Mouse (Mus musculus) erythroid progenitor cell, adult 5-6 weeks (primary cell): ENCODE data around the gene Tigd3. TPM values are rescaled to one million over a fixed set of nuclear protein-coding genes. Genes with fewer than 3 reads are reported as not detected.
"Not testable (repeated sequence)": the region's sequence is repeated elsewhere in the genome, so short reads cannot be mapped to it uniquely, and the experiment has no call there.

Experiments
- ATAC-seq: replicated peaks from 2 replicates; pipeline ENCODE4 v1.8.0; 2016; ENCODE audit warnings: moderate number of reproducible peaks, mild to moderate bottlenecking, moderate TSS enrichment, inconsistent platforms; ENCODE audit not compliant: poor library complexity, low FRiP score, severe bottlenecking
- total RNA-seq, 2 experiments: library from RNA; stranded (forward) in 1 of 2; stranded (reverse) in 1 of 2; fragments of 150-400 nt in 1 of 2; fragments of 186-747, 209-891 nt in 1 of 2; gene quantifications; 2 replicates each; pipeline versions ENCODE4 v1.2.3 to v1.2.4; 2015 to 2017; ENCODE audit warnings: low replicate concordance in 2 of 2

The Tigd3 gene
- total RNA-seq, 2 experiments from 2014 or later, result 3.8 to 8.2 TPM

DNA sequence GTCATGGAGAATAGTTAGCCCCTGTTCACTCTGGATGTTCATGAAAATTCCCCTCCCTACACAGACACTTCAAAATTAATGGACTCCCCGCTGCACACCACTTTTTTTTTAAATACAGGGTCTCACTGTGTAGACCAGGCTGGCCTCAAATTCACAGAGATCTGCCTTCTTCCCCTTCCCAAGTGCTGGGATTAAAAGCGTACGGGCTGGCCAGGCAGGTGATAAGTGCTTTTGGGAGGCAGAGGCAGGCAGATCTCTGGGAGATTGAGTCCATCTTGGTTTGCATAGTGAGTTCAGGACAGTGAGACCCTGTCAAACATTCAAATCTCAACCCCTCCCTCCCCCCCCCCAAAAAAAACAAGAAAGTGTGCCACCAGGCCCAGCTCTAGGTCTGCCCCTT, 29.0 kb upstream of the Tigd3 start:
- no peak for ATAC-seq

DNA sequence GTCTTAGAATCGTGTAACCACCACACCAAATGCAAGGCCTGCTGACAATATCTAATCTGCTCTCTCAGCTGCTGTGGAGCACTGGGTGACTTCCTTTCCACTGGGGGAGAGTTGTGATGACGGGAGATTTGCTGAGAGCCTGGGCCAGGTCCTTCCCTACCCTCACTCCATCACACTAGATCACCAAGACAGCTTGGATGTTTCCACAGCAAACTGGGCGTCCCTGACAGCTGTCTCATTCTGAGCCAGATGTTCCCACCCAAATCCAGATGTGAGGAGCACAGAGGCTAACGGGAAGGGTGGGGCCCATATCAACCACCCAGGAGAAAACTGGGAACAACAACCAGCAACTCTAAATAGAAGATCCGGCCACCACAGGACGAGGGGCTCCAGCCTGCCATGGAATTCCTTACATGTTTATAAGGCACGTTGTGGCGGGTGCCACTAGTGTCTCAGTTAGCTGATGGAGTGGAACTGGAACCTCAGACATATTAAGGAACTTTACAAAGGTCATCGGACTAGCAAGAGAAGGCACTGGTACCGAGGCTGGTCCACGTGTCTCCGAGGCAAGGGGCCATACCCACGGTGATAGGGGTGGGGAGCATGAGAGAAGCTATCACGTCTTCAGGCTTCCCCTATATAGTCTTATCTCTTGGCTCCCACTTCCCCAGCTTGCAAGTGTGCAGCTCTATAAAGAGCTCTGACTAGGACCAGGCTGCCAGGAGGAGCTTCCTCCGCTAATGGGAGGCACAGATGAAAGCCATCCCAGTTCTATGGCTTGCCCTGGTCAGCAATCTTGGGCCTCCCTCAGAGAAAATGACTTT, 28.4 kb upstream of the Tigd3 start:
- ATAC-seq, result peak; percentile 50

DNA sequence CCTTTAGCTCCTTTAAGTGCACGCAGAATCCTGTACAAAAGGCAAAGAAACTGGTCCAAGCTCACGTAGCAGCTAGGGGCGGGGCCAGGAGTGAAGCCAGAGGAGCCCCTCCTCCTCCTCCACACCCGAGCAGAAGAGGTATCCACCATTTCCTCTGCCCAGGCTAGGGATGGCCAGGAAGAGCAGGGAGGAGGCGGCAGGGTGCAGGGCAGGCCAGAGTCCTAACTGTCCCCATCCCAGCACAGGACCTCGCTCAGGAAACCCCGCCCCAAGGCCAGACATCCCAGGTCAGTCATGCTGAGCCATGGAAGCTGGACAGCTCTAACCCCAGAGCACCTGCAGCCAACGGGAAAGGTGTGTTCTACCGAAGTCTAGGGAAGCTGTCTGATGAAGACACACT, 27.8 kb upstream of the Tigd3 start:
- peak; percentile 25; the same call in 1 of the 2 replicates for ATAC-seq

DNA sequence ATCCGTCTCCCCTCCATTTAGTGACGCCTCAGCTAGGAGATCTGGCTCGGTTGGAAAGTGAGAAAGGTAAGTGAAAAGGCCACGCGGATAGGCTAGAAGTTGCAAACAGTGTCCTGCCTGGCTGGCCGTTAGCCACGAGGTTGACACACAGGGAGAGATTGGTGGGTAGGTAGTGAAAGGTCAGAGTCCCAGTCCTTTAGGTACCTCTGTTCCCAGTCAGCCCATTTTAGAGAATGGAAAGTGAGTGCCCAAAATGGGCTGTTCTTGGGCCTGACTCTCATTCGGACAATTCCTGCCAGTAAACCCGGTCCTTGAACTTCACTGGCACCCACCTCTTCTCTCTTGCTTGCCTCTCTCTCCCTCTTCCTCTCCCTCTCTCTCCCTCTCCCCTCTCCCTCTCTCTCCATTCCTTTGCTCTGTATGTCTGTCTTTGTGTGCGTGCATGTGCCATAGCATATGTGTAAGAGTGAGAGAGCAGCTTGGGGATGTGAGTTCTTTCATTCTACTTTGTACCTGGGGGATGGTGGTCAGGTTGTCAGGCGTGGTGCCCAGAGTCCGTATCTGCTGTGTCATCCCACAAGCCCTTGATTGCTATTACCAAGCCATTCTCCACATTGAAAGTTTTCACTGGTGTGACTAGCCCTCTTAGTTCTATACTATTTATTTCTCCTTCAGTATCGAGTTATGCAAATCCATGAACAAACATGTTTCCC, 19.2 kb upstream of the Tigd3 start, which contains the start of gene Dpf2:
Dpf2 (minus strand) TSS at position 4 of the 713 bp plus-strand sequence.
- ATAC-seq, result peak; percentile 73

DNA sequence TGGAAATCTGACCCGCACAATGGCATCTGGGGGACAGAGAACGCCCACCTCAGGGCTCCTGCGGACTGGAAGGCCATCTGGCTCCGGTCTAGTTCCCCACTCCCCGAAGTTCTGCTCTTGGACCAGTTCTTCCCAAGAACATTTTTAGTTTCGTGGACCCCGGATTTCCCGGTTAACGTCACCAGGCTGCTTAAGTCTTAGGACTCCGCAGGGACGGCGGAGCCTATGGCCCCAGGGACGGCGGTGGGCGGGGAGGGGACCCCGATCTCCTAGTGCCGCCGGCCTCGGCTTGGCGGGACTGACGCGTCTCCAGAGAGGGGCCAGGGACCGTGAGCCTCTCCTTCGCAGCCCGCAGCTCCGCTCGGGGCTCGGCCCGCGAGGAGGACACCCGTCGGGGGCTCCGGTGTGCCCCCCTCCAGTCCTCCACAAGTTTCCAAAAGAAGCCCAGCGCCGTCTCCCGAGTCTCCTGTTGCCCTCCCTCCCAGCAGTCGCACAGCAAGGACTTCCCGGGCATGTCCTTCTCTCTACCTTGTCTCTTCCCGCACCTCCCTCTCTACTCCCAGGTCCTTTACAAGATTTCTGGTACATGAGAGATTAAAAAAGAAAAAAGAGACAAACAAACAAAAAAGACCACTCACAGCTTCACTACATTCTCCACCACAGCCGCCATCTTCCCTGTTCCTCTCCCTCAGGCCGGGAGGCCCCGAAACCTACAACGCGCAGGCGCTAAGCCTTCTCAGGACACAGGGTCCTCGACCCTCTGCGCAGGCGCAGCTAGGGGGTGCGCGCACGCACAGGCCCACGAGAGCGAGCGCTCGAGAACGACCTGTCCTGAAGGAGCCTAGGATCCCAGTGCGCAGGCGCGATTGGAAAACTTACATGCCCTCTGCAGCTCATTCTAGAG, 18.4 kb upstream of the Tigd3 start:
- peak; percentile 92 for ATAC-seq

DNA sequence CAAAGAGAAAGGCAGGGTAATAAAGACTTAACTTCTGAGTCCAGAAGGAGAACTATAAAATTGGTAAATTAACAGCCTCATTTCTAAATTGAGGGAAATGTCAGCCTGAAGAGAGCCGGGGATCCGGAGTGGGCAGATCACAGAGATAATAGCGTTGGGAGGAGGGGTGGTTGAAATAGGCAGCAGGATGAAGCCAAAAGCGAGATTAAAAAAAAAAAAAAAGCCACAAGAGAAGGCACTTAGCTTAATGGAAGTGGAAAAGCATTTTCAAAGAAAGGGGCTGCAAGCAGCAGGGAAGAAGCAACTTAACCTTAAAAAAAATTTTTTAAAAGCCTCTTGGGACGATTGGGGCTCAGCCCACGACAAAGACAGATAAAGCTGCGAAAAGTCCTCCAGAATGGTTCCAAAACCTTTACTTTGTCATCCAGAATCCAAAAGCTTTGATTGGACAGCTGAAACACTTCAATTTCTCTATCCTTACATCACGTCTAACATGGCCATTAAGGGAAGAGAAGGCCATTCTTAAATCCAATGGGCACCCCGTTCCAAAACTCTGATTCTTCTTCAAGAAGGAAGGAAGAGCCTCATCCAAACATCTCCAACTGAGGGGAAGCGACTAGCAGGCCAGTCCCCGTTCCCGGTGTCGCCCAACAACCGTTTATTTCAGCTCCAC, 17.6 kb upstream of the Tigd3 start:
- ATAC-seq, result 0 out of 2 replicates have a peak, but pooled peaks have one; percentile 6

DNA sequence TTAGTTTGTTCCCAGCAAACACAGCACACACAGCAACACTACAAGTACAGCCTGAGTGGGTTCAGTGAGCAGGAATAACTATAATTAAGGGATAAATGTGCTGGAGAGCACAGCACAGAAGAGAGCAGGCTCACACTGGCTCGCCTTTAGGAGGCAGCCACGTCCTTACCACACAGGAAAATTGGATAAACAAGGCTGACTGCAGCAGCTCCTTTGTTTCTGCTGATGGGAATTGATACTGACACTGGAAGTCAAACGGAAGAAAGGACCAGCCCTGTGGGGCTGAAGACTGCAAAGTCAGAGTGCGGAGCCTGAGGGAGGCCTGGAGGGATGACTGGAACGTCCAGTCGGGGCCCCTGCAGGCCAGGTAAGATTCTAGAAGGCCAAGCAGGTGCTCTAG, 16.3 kb upstream of the Tigd3 start:
- no peak for ATAC-seq

DNA sequence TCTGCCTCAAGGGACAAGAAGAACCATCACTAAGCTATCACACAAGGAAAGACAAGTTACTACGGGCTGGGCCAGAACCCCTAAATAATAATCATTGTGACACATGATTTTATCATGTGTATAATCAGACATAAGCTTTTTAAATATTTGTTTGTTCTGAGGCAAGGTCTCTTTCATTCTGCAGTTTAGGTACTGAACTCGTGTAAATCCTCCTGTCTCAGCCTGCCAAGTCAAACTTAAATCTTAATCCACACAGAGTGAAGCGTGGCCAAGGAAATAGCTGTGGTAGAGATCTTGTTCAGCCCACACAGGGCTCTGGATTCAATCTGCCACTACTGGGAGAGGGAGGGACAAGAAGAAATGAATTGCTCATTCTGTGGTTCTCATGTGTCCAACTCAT, 13.3 kb upstream of the Tigd3 start:
- ATAC-seq, result no peak

DNA sequence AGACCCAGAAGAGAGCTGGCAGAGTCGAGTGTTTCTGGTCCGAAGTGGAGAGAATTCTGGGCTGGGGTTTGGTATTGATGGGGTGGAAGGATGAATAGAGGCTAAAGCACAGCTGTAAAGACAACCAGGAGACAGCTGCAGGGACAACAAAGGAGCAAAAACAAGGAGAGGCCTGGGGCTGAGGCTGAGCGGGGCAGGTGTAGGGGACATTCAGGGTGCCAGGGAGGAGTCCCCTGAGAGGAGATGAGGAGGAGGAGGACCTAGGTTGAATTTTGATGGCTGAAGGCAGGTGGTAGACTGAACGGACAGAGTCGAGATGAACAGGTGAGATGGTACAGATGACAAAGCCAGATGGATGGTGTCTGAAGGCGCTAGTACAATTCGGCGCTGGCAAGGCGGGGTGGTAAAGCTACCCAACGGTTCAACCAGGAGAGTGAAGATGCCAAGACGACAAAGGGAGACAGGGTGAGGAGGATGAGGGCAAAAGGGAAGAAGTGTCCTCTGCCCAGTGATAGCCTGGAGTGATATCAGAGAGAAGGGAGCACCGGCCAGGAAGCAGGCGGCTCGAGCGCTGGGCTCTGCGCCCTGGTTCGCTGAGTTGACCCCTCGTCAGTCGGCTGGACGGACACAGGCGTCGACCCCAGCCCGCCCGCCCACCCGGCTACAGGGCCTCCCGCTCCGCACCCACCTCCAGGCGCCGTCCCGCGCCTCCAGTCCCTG, 507 bp downstream of the Tigd3 start:
- ATAC-seq, result peak; percentile 27

DNA sequence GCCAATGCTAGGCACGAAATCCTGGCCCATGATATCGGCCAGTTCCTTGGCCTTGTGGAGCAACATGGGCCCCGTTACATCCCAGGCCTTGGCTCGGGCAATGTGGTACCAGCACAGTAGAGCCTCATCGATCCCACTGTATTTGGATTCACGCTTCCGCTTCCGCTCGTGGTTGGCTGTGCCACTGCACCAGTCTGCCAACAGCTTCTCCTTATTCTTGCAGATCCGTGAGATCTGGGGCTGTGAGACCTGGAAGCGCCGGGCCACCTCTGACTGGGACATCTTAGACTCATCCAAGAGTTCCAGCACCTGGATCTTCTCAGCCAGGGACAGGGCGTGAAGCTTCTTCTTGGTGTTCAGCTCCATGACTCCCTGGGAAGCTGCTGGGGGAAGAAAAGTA, 1.2 kb downstream of the Tigd3 start:
- ATAC-seq, result no peak

DNA sequence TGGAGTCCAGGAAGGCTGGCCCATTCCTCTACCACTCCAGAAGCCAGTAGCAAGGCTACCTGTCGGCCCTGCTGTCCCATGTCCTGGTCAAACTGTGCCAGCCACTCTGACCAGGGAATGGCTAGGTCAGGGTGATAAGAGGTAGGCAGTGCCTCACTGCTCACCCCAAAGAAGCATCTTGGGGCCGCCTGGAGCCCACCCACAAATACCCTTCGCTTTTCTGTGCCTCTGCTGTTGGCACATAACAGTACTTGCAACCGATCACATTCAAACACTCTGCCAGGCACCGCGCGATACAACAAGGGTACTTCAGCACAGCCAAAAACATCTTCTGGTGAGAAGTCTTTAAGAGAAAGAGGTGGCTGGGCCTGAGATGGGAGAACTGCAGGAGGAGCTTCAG, 1.7 kb downstream of the Tigd3 start:
- ATAC-seq, result no peak

DNA sequence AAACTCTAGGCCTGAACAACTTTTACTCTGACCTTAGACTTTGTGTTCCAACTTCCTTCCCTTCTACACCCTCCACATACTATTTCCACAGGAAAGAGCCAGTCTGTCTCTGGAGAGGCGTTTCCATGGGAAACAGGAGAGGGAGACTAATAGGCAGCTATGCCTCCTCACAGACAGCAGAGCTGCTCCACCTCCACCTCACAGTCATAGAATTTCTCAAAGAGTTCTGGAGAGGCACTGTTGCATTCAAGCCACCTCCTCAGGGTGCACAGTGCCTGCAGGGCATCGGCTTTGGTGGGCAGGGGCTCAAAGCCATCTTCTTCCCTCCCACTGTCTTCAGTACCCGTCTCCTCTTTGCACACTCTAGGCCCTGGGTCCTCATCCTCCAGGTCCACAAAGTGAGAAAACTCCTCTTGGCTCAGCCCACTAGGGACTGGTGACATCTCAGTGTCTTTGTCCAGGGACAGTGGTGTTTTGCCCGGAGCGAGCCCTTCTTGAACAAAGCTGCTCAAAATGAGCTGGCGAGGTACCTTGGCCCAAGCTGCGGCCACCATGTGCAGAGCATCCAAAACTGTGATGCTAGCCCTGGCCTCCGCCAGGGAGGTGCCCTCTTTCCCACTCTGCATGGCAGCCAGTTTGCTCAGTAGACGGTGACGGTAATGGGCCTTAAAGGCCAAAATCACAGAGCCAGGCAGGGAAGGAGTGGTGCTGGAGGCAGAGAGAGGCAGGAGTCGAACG, 2.3 kb downstream of the Tigd3 start:
- ATAC-seq, result no peak

DNA sequence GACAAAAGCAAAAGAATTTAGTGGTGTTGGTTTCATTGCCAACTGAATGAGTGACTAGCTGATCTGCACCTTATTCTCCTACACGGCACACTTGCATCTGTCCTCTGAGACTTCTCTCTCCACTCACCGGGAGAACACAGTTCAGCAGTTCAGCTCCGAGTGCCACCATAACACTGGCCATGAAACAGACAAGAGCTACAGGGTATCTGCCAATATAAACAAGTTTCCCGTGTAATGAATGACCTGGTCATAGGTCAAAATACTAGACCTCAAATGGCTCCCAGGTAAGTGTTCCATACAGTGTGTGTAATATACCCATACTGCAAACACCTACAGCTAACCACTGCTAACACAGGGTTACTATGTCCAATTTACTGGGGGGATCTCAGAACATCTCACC, 4.7 kb downstream of the Tigd3 start:
- no peak for ATAC-seq

DNA sequence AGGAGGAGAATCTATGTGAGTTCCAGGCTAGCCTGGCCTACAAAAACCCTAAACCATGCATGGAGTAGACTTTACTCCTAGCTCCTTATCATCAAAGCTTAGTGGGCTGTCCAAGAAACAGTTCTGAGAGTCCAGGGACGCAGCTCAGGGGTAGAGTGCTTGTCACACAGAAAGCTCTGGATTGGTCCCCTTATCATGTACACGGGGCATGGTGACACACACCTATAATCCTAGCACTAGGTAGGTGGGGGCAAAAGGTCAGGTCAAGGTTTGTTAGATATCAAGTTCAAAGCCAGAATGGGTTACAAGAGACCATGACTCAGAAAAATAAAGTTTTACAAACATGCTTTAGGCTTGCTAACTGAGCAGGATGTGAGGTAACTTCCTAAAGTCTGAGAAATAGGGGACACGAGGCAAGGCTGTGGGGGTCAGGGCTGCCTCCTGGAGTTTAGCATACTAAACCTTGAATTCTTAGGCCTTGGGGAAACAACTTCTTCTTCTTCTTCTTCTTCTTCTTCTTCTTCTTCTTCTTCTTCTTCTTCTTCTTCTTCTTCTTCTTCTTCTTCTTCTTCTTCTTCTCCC, 6.6 kb downstream of the Tigd3 start:
- no peak for ATAC-seq

DNA sequence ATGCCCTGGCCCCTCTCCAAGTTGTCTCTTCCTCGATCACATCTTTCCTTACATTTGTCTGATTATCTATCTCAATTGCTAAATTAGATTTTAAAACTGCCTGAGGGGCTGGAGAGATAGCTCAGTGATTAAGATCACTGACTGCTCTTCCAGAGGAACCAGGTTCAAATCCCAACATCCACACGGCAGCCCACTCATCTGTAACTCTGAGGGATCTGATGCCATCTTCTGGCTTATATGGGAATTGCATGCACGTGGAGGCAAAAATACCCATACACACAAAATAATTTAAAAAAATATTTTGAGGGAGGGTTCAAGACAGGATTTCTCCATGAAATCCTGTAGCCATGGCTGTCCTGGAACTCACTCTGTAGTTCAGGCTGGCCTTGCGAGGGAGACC, 8.1 kb downstream of the Tigd3 start:
- 0 out of 2 replicates have a peak, but pooled peaks have one; percentile 43 for ATAC-seq

DNA sequence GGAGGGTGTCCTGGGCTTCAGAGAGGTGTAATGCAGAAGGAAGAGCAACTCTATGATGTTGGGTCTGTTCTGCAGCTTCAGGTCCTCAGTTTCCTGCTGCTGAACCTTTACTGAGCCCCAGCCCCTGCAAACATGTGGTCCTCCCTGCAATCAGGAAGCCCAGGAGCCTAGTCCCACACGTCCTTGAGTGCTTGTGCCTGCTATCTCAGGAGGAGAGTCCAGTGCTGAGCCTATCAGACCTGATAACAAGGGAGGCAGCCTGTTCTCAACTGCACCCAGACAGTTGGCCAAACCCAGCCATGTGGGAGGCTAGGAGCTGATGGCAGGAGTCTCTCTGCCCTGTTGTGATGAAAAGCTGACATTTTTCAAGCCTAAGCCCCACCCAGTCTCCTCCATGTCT, 10.0 kb downstream of the Tigd3 start:
- ATAC-seq, result peak; percentile 58

DNA sequence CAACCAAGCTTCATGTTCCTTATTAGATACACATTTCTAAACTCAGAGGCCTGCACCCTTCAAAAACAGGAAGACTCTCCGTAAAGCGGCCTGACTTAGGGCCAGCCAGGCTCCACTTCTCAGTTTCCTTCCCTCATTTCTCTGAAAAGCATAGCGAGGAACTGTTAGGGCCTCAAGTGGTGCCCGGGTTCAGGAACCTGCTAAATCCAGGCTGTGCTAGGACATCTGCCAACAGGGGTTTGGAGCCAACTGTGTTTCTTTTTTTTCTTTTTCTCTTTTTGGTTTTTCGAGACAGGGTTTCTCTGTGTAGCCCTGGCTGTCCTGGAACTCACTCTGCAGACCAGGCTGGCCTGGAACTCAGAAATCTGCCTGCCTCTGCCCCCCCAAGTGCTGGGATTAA, 11.9 kb downstream of the Tigd3 start:
- not testable (repeated sequence) for ATAC-seq

DNA sequence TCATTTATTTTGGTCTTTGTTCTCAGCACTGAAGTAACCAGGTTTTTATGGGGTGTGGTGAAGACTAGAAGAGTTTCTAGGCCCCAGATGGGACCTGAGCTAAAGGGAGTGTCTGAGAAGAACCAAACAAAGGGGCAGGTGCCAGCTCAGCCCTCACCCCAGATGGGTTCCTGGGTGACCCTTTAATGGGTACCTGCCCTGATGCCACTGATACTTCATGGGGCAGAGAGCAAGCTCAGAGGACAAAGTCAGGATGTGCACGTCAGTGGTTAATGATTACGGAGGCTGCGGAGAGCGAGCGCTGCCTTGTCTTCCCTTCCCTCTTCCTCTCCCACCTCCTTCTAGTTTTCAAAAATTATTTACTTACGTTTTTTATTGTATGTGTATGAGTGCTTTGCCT, 12.8 kb downstream of the Tigd3 start:
- no peak for ATAC-seq
